In genomic region chr7:46009578-46009977, GRCm38 (mm10) we compare ENCODE assay signal across 9 mouse cellular contexts. TPM values are rescaled to one million over a fixed set of nuclear protein-coding genes. Genes with fewer than 3 reads are reported as not detected.
DNase-seq lines count a peak whose midpoint lies in the region; ATAC-seq and TF ChIP-seq lines count a peak whose summit lies in the region.
"Had no signal": no experiment of that assay in that cellular context is flagged by ENCODE, and none has a peak within 500 bp of the region (broad histone marks: within the 10 kb centered on the region; RNA-seq: fewer than 3 reads in every experiment).

No protein-coding gene starts in this region.

- H3K27ac ChIP-seq in ES-E14 (ENCODE audit: insufficient read depth, low read depth, low read length, poor library complexity, severe bottlenecking) = no peak overlapping the region
- no peak overlapping the region for H3K27ac ChIP-seq in kidney, postnatal 0 days
- H3K27ac ChIP-seq: midbrain, embryonic 12.5 days had no signal

- ATAC-seq in kidney, postnatal 0 days (replicated peaks; ENCODE audit: low FRiP score, low read depth) = no peak; the same call in 1 of the 2 replicates
- no peak for ATAC-seq in erythroid progenitor cell, adult 5-6 weeks (replicated peaks; ENCODE audit: low FRiP score, poor library complexity, severe bottlenecking)

- no peak overlapping the region for H3K4me2 ChIP-seq in kidney, postnatal 0 days (ENCODE audit: low read length)
- H3K4me2 ChIP-seq: midbrain, embryonic 12.5 days had no signal

- WGBS in kidney, postnatal 0 days = 13% methylated on average over 5 of the region's 5 CpGs

- H3K9me3 ChIP-seq in ES-E14 (ENCODE audit: control insufficient read depth, insufficient read depth, low read depth, low read length) = no peaks in the 10 kb centered on the region
- no peaks in the 10 kb centered on the region for H3K9me3 ChIP-seq in kidney, postnatal 0 days (replicated peaks; ENCODE audit: low read length)
- H3K9me3 ChIP-seq: midbrain, embryonic 12.5 days had no signal

- in situ Hi-C loops in ES-E14 (cut with MboI; ENCODE audit: low sequenced_read_pairs in 2 of 2, unreplicated experiment in 2 of 2) = loop anchor here in 1 of 2 experiments (5.0 kb wide), 1 partner anchor 67 kb away; no protein-coding TSS in a partner anchor

- H3K27me3 ChIP-seq in kidney, postnatal 0 days (ENCODE audit: insufficient read depth, low read length) = no peaks in the 10 kb centered on the region

- H3K4me3 ChIP-seq in ES-E14 (ENCODE audit: insufficient read depth in 1 of 2, low read depth in 1 of 2, low read length in 2 of 2, poor library complexity in 1 of 2, severe bottlenecking in 1 of 2) = no peak overlapping the region
- no peak overlapping the region for H3K4me3 ChIP-seq in kidney, postnatal 0 days (replicated peaks; ENCODE audit: low read depth, low read length)
- H3K4me3 ChIP-seq: midbrain, embryonic 12.5 days had no signal

- no peak overlapping the region for H3K9ac ChIP-seq in ES-E14 (ENCODE audit: insufficient read depth, low read depth, low read length, poor library complexity, severe bottlenecking)
- no peak overlapping the region for H3K9ac ChIP-seq in kidney, postnatal 0 days (ENCODE audit: low read depth, low read length)
- H3K9ac ChIP-seq: midbrain, embryonic 12.5 days had no signal

- DNase-seq in ES-E14 (ENCODE audit: low read depth, low spot score) = peak; percentile 65
- DNase-seq in adrenal gland, adult 2 months = peak; percentile 63
- DNase-seq in embryo, embryonic 10.5 days (ENCODE audit: low spot score) = peak; percentile 86
- peak; percentile 59 for DNase-seq in gastrocnemius, postnatal 10 days
- peak; percentile 86 for DNase-seq in kidney, postnatal 0 days (ENCODE audit: low spot score)
- peak; percentile 34 to 54 for DNase-seq in lung, adult 18-20 months
- peak; percentile 35 for DNase-seq in ovary, postnatal 36 days (ENCODE audit: low spot score)

- H3K4me1 ChIP-seq in ES-E14 (ENCODE audit: control insufficient read depth in 2 of 2, insufficient read depth in 2 of 2, low read length in 2 of 2, poor library complexity in 1 of 2) = peaks cover 0 to 9% of the 10 kb centered on the region in 2 experiments; a peak in 1 of 4 replicates
- peaks cover 9% of the 10 kb centered on the region for H3K4me1 ChIP-seq in kidney, postnatal 0 days (replicated peaks; ENCODE audit: insufficient read depth, low read length)

- no peaks in the 10 kb centered on the region for H3K36me3 ChIP-seq in ES-E14 (ENCODE audit: control insufficient read depth, insufficient read depth, low read length, poor library complexity, severe bottlenecking)
- no peaks in the 10 kb centered on the region for H3K36me3 ChIP-seq in kidney, postnatal 0 days (ENCODE audit: insufficient read depth, low read length)
- H3K36me3 ChIP-seq: midbrain, embryonic 12.5 days had no signal

- peak; percentile 85 for TF ChIP-seq CTCF in kidney, postnatal 0 days (IDR thresholded peaks at IDR 0.05; ENCODE audit: low read depth)

TF ChIP-seq in ES-E14, 5 proteins besides CTCF, POLR2A, EP300 and RAD21:
- TF ChIP-seq ZNF384 (IDR thresholded peaks at IDR 0.05; ENCODE audit: low read depth, low read length) (0 out of 2 replicates have a peak, but pooled peaks have one; percentile 26), ZC3H11A (IDR thresholded peaks at IDR 0.05; ENCODE audit: borderline replicate concordance, low read depth, low read length) (0 out of 2 replicates have a peak, but pooled peaks have one; percentile 44), MAFK (IDR thresholded peaks at IDR 0.05; ENCODE audit: insufficient read depth, low read depth, low read length) (no peak)

RNA-seq across cellular contexts. Expression of gene Abcc6, which starts 20.5 kb away (rescaled TPM):
- 4.7 and 7.1 TPM in 2 replicates for total RNA-seq in ES-E14 (2012; rRNA removed)
- total RNA-seq in adrenal gland, adult 2 months (2021) = under 1 TPM; 0.14 to 0.66 TPM
- 0.19 and 0.30 TPM in 2 replicates for polyA plus RNA-seq in adrenal gland, adult 2 months (2012; rRNA removed)
- under 1 TPM; 0.11 to 0.12 TPM for total RNA-seq in gastrocnemius, postnatal 10 days (2021)
- 0.33 and 0.47 TPM in 2 replicates for polyA plus RNA-seq in kidney, postnatal 0 days (2015; fragmentation: Nextera tagmentation; extraction: Ambion mirVana)
- total RNA-seq in erythroid progenitor cell, adult 5-6 weeks (2015; ENCODE audit: low replicate concordance) = not detected in 2 replicates
- total RNA-seq in erythroid progenitor cell, adult 5-6 weeks (2017; ENCODE audit: low replicate concordance) = not detected in 2 replicates

RNA-seq across cellular contexts. Expression of gene Nomo1, which starts 23.9 kb away (rescaled TPM):
- 173 and 219 TPM in 2 replicates for total RNA-seq in ES-E14 (2012; rRNA removed)
- total RNA-seq in adrenal gland, adult 2 months (2021) = 10 to 100 TPM; 58.7 to 65.3 TPM
- 25.1 and 34.3 TPM in 2 replicates for polyA plus RNA-seq in adrenal gland, adult 2 months (2012; rRNA removed)
- total RNA-seq in gastrocnemius, postnatal 10 days (2021) = 10 to 100 TPM; 42.1 to 47.5 TPM
- 27.2 and 30.3 TPM in 2 replicates for polyA plus RNA-seq in kidney, postnatal 0 days (2015; fragmentation: Nextera tagmentation; extraction: Ambion mirVana)
- 3.2 and 4.6 TPM in 2 replicates for total RNA-seq in erythroid progenitor cell, adult 5-6 weeks (2015; ENCODE audit: low replicate concordance)
- 5.3 and 7.5 TPM in 2 replicates for total RNA-seq in erythroid progenitor cell, adult 5-6 weeks (2017; ENCODE audit: low replicate concordance)

Comparison
In these comparisons a context has a peak if more than half of its experiments do, and no peak if none do; other contexts are left out.
1. DNase-seq: peak in every context shown above with its lines; median percentile 86 in embryo, embryonic 10.5 days; 86 in kidney, postnatal 0 days; 65 in ES-E14; 63 in adrenal gland, adult 2 months; 59 in gastrocnemius, postnatal 10 days; 44 in lung, adult 18-20 months; 35 in ovary, postnatal 36 days.
2. RNA of gene Nomo1, which starts 23.9 kb away (total RNA-seq): 173 to 219 TPM in ES-E14, 58.7 to 65.3 TPM in adrenal gland, adult 2 months and 42.1 to 47.5 TPM in gastrocnemius, postnatal 10 days; 3.2 to 7.5 TPM in erythroid progenitor cell, adult 5-6 weeks; every median in the first group is over 4 times any median in the second.